Mouse (Mus musculus) limb, embryonic 13.5 days (tissue): ENCODE results near the gene Dpf3. TPM values are rescaled to one million over a fixed set of nuclear protein-coding genes. Genes with fewer than 3 reads are reported as not detected.

Source experiments
- ATAC-seq: fragments of 200-750 bp; cut with Nextera tagmentation; 2 replicates; pipeline ENCODE4 v1.8.0; 2017; ENCODE audit warnings: low read depth, moderate number of reproducible peaks, moderate TSS enrichment; ENCODE audit not compliant: low FRiP score
- H3K27ac ChIP-seq: fragments of 300-500 bp; sonication (generic); 2 replicates; pipeline ENCODE4 v1.5.1; 2015; ENCODE audit warnings: inconsistent platforms, mild to moderate bottlenecking, moderate library complexity
- H3K27me3 ChIP-seq: fragments of 300-500 bp; sonication (generic); 2 replicates; pipeline ENCODE4 v1.6.1; 2015; ENCODE audit warnings: mild to moderate bottlenecking, inconsistent platforms
- H3K36me3 ChIP-seq: fragments of 300-500 bp; sonication (generic); 2 replicates; pipeline ENCODE4 v1.6.1; 2015; ENCODE audit warnings: inconsistent platforms, mild to moderate bottlenecking, moderate library complexity
- H3K4me1 ChIP-seq: fragments of 300-500 bp; sonication (generic); 2 replicates; pipeline ENCODE4 v1.6.1; 2015; ENCODE audit warnings: inconsistent platforms
- H3K4me2 ChIP-seq: fragments of 300-500 bp; sonication (generic); replicated peaks from 2 replicates; pipeline ENCODE4 v1.6.1; 2015; ENCODE audit warnings: inconsistent platforms, mild to moderate bottlenecking, moderate library complexity
- H3K4me3 ChIP-seq: fragments of 300-500 bp; sonication (generic); 2 replicates; pipeline ENCODE4 v1.5.1; 2015; ENCODE audit warnings: moderate library complexity, mild to moderate bottlenecking, inconsistent platforms
- H3K9ac ChIP-seq: fragments of 300-500 bp; sonication (generic); 2 replicates; pipeline ENCODE4 v1.6.1; 2015; ENCODE audit warnings: mild to moderate bottlenecking, inconsistent platforms
- H3K9me3 ChIP-seq: fragments of 300-500 bp; sonication (generic); 2 replicates; pipeline ENCODE4 v1.6.1; 2016; ENCODE audit warnings: inconsistent platforms
- WGBS: fragments of 180-500 bp; shearing (Covaris S2); methylation state at CpG from one replicate; pipeline ENCODE4 v1.1.7; 2015; 5-methylcytosine and 5-hydroxymethylcytosine counted together
- polyA plus RNA-seq: library from polyadenylated mRNA; unstranded; fragments of >200 nt; fragmentation: Nextera tagmentation; extraction: Ambion mirVana; gene quantifications from 2 replicates; pipeline ENCODE4 v1.2.1, GENCODE M21; 2015

Gene Dpf3
- 5.7 and 6.1 TPM in 2 replicates for polyA plus RNA-seq

DNA sequence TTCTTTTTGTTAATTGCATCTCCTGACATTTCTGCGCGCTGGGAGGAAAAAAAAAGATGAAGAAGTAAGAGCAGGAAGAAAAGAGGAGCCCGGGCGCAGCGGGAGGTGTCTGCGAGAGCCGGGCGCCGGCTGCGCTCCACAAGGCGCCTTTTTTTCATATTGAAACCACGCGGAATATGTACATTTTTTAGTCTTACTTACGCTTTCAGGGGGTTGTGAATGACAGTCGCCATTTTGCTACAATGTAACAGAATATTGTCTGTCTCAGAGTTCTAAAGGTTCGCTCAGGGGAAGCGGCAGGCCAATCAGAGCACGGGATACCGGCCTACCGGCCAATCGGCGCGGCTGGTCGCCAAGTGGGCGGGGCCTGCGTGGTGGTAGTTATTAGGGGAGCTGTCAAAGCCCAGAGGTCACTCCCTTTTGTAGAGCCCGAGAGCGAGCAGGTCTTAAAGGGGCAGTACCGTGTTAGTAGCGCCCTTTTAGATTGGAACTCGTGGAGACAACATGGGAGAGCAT, at the start of gene Dpf3:
Gene Dpf3, minus strand, starts transcription at position 241 of the 516 bp plus-strand sequence.
- peak within 1 kb of the TSS; percentile 100 for H3K4me2 ChIP-seq
- H3K36me3 ChIP-seq: no peaks in the 10 kb centered on the region
- peak within 1 kb of the TSS; percentile 75 for H3K9ac ChIP-seq
- H3K9me3 ChIP-seq: peaks cover 7% of the 10 kb centered on the region
- peak; percentile 95 for ATAC-seq
- H3K27me3 ChIP-seq: peaks cover 54% of the 10 kb centered on the region
- H3K4me3 ChIP-seq: peak within 1 kb of the TSS; percentile 65
- WGBS: under 1% methylated on average over 31 of the region's 31 CpGs
- H3K4me1 ChIP-seq: peaks cover 36% of the 10 kb centered on the region
- H3K27ac ChIP-seq: peak within 1 kb of the TSS; percentile 65; the same call in 1 of the 2 replicates

DNA sequence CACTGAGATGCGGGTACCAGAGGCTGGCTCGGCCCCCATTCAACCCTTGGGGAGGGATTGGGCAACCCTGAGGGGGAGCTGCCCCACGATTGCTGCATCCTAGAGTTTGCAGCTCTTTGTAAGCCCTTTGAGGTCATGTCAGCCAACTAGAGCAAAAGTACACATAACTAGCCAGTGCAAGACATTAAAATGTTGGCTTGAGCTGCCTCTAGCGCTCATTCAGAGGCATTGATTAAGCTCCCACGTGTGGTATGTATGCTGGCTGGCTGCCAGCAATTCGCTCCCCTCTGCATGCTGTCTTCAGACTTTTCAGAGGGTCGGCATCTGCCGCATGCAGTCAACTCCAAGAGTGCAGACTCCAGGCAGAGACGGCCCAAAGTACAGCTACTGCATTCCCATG, 48.5 kb upstream of the Dpf3 start:
- Histone ChIP-seq H3K36me3 (peaks cover 91% of the 10 kb centered on the region), H3K4me3 (no peak overlapping the region), H3K9ac (no peak overlapping the region), H3K27ac (no peak overlapping the region; the same call in 1 of the 2 replicates), H3K4me1 (peaks cover 10% of the 10 kb centered on the region), H3K9me3 (no peaks in the 10 kb centered on the region), H3K27me3 (no peaks in the 10 kb centered on the region), H3K4me2 (no peak overlapping the region)
- no peak for ATAC-seq
- 42% methylated on average over 9 of the region's 9 CpGs for WGBS

DNA sequence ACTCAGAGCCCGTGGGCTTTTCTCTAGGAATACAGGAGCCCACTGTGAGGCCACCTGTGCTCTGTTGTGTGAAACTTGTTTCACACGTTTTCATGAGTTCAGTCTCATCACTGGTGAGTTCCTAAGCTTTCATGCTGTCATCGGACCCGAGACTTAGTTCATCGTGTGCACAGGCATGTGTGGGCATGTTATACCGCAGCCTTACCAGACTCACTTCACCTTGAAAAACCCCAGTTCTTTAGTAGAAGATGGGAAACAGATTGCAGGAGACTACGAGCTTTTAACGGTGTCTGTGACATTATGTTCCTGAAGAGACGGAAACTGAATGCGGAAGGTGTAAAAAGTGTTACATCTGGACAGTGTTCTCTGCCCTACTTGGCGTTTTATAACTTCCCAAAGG, 47.9 kb upstream of the Dpf3 start:
- WGBS: 62% methylated on average over 11 of the region's 11 CpGs
- Histone ChIP-seq H3K4me2 (no peak overlapping the region), H3K4me1 (peaks cover 10% of the 10 kb centered on the region), H3K4me3 (no peak overlapping the region), H3K9me3 (no peaks in the 10 kb centered on the region), H3K9ac (no peak overlapping the region), H3K36me3 (peaks cover 88% of the 10 kb centered on the region), H3K27ac (no peak overlapping the region; the same call in 1 of the 2 replicates), H3K27me3 (no peaks in the 10 kb centered on the region)
- ATAC-seq: no peak

DNA sequence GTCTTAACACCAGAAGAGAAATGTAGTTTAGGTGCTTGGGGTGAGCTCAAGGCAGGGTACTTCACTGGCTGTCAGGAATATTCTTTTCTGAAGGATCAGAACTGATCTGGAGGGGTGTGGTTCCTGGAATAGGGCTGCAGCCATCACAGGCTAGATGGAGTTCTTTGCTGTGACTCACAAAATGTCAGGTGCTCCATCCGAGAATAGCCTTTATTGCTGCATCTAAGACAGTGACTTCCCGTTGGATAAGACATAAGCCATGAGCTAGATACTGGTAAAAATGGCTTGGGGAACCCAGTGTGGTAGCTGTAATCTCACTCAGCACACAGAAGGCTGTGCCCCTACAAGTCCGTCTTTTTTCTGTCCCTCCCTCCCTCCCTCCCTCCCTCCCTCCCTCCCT, 46.7 kb upstream of the Dpf3 start:
- Histone ChIP-seq H3K4me3 (no peak overlapping the region), H3K4me1 (peaks cover 10% of the 10 kb centered on the region), H3K27ac (no peak overlapping the region), H3K27me3 (no peaks in the 10 kb centered on the region), H3K9ac (no peak overlapping the region), H3K9me3 (no peaks in the 10 kb centered on the region), H3K4me2 (no peak overlapping the region), H3K36me3 (peaks cover 81% of the 10 kb centered on the region)
- 81% methylated on average over 3 of the region's 3 CpGs for WGBS
- ATAC-seq: no peak

DNA sequence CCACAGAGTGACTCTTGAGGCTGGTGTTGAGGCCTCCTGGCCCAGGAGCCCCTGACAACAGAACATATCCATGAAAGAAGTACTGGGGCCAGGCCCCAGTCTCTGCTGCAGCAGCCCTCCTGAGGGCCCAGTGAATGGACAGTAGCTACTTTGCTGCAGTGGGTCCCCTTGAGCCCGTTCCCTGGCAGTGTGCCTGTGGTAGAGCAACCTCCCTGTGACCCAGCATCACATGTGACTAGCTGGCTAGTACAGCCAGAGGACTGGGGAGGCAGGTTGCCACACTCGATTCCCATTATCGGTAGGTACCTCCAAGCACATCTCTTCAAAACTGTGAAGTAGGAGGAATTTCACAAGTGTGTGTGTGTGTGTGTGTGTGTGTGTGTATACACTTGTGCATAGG, 45.5 kb upstream of the Dpf3 start:
- no peak overlapping the region for H3K27ac ChIP-seq
- H3K36me3 ChIP-seq: peaks cover 77% of the 10 kb centered on the region
- no peaks in the 10 kb centered on the region for H3K27me3 ChIP-seq
- no peak overlapping the region for H3K4me3 ChIP-seq
- no peak overlapping the region for H3K9ac ChIP-seq
- no peaks in the 10 kb centered on the region for H3K9me3 ChIP-seq
- peaks cover 15% of the 10 kb centered on the region for H3K4me1 ChIP-seq
- no peak for ATAC-seq
- WGBS: 91% methylated on average over 3 of the region's 3 CpGs
- no peak overlapping the region for H3K4me2 ChIP-seq

DNA sequence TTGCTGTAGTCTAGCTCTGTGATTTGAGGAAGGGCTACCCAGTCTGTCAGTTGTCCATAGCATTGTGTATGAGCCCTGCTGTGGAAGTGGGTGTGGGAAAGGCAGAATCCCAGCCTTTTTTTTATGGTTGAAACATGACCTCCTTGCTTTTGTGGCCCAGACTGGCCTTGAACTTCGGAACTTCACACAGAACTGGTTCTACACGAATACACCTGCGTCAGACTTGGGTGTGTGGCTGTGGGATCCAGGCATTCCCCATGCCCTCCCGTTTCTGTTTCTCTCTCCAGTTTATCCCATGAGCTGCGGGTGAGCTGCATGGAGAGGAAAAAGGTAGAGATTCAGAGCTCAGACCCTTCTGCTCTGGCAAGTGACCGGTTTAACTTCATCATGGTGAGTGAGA, 44.5 kb upstream of the Dpf3 start:
- H3K4me2 ChIP-seq: no peak overlapping the region
- no peaks in the 10 kb centered on the region for H3K9me3 ChIP-seq
- no peak for ATAC-seq
- WGBS: 91% methylated on average over 6 of the region's 6 CpGs
- no peak overlapping the region for H3K4me3 ChIP-seq
- no peak overlapping the region for H3K27ac ChIP-seq
- H3K4me1 ChIP-seq: peaks cover 17% of the 10 kb centered on the region
- H3K9ac ChIP-seq: no peak overlapping the region
- no peaks in the 10 kb centered on the region for H3K27me3 ChIP-seq
- peaks cover 74% of the 10 kb centered on the region for H3K36me3 ChIP-seq

DNA sequence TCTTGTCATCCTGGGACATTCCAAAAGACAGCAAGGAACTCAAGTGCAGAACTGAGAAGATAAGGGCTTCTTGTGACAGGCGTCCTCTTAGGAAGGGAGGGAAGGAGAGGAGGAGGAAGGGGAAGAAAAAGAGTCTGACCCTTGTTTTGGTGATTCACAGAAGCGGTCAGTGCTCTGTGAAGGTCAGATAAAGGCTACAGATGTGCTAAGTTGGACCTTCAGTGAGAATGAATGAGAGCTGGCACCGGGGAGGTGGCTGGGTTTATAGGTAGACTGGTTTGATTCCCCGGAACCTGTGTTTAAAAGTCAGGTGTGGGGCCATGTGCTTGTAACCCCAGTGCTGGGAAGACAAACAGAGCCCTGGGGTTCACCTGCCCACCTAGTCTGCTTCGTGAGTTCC, 41.1 kb upstream of the Dpf3 start:
- H3K36me3 ChIP-seq: peaks cover 47% of the 10 kb centered on the region
- H3K4me2 ChIP-seq: no peak overlapping the region
- no peak overlapping the region for H3K27ac ChIP-seq
- H3K27me3 ChIP-seq: no peaks in the 10 kb centered on the region
- no peak for ATAC-seq
- no peaks in the 10 kb centered on the region for H3K9me3 ChIP-seq
- no peak overlapping the region for H3K4me3 ChIP-seq
- H3K9ac ChIP-seq: no peak overlapping the region
- H3K4me1 ChIP-seq: 0 out of 2 replicates have a peak, but pooled peaks cover 10% of the 10 kb centered on the region
- WGBS: 85% methylated on average over 5 of the region's 5 CpGs

DNA sequence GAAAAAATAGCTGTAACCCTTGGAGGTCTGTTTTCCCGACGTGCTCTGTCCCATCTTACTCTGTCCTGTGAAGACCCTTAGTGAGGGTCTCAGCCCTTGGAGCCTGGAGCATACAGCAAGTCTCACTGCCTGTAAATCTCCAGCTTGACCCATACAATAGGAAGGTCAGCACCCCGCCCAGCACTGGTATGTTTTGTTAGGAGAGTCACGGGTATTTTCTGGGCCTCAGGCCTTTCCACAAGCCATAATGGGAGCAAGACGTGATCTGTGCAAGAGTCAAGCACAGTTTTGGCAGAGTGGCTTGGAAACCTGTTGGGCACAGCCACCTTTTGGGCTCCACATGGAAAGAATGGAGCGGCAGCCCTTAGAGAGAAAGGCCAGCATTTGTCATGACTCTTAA, 40.3 kb upstream of the Dpf3 start:
- no peak overlapping the region for H3K4me3 ChIP-seq
- H3K4me2 ChIP-seq: no peak overlapping the region
- WGBS: 57% methylated on average over 6 of the region's 6 CpGs
- no peak for ATAC-seq
- H3K27me3 ChIP-seq: no peaks in the 10 kb centered on the region
- H3K9ac ChIP-seq: no peak overlapping the region
- no peak overlapping the region for H3K27ac ChIP-seq
- peaks cover 15% of the 10 kb centered on the region; the same call in 1 of the 2 replicates for H3K4me1 ChIP-seq
- peaks cover 40% of the 10 kb centered on the region for H3K36me3 ChIP-seq
- no peaks in the 10 kb centered on the region for H3K9me3 ChIP-seq

DNA sequence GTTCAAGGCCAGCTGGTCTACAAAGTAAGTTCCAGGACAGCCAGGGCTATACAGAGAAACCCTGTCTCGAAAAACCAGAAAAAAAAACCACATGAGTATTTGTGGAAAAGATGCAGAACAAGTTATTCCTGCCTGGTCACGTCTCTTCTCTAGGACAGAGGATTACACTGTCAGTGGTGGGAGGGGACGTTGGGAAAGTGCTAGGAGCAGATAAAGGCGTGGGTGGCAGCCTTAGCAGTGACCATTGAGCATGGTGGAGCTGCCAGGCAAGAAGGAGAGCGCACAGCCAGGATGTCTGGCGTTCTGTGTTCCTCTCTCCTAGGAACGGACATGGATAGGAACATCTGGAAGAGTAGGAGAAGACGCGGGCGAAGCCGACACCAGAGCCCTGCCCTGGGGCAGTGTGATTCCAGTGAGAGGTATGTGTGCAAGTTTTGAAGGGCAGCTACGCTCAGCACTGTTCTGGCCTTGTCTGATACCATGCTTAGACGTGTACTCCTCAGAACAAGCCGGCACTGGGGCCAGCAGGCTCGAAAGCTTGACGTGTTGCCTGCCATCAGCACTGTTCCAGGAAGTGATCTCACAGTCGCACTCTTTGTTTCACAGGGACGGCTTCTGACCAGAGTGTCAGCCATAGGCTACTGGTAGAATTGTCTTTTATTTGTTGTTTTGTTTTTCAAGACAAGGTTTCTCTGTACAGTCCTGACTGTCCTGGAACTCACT, 38.5 kb upstream of the Dpf3 start:
- ATAC-seq: no peak
- Histone ChIP-seq H3K27me3 (no peaks in the 10 kb centered on the region), H3K9me3 (no peaks in the 10 kb centered on the region), H3K4me3 (no peak overlapping the region), H3K36me3 (peaks cover 23% of the 10 kb centered on the region), H3K27ac (no peak overlapping the region; the same call in 1 of the 2 replicates), H3K4me2 (0 out of 2 replicates have a peak overlapping the region, but pooled peaks have one; percentile 9), H3K9ac (no peak overlapping the region), H3K4me1 (peaks cover 24% of the 10 kb centered on the region)
- 78% methylated on average over 18 of the region's 18 CpGs for WGBS

DNA sequence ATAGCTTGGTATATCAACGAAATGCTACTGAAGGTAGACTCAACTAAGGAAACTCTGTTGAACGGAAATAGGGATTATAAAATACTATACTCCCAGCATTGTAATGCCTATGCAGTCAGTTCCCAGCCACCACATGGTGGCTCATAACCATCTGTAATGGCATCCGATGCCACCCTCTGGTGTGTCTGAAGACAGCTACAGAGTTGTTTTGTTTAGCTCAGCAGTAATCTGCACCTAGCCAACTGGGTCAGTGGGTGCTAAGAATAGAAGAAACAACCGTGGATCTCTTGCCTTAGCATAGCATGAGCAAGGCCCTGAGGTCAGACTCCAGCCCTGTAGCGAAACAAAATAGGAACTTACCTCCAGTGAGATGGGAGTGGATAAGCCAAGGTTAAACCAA, 36.8 kb upstream of the Dpf3 start:
- Histone ChIP-seq H3K27me3 (no peaks in the 10 kb centered on the region), H3K4me1 (peaks cover 27% of the 10 kb centered on the region), H3K9ac (no peak overlapping the region), H3K4me2 (no peak overlapping the region), H3K36me3 (peaks cover 15% of the 10 kb centered on the region), H3K9me3 (no peaks in the 10 kb centered on the region), H3K4me3 (no peak overlapping the region), H3K27ac (no peak overlapping the region)
- ATAC-seq: no peak
- 82% methylated on average over 5 of the region's 5 CpGs for WGBS

DNA sequence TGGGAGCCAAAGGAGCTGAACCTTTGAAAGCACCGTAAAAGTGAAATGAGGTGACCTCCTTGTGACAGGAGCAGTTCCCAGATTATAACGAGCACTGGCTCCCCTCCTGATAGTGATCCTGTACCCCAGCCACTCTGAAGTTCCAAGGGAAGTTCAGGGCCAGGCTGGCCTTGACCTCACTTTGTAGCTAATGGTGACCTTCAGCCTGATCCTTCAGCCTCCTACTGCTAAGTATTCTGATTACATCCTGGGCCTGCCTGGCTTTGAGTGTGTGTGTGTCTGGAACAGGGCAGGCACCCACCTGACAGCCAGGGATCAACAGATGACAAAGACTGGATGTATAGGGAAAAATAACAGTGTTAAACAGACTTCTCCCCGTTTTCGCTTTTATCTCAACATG, 36.4 kb upstream of the Dpf3 start:
- H3K27ac ChIP-seq: no peak overlapping the region
- no peak overlapping the region for H3K4me2 ChIP-seq
- H3K9me3 ChIP-seq: no peaks in the 10 kb centered on the region
- no peak overlapping the region for H3K4me3 ChIP-seq
- no peak overlapping the region for H3K9ac ChIP-seq
- peaks cover 27% of the 10 kb centered on the region for H3K4me1 ChIP-seq
- peaks cover 12% of the 10 kb centered on the region for H3K36me3 ChIP-seq
- WGBS: 60% methylated on average over 4 of the region's 4 CpGs
- ATAC-seq: no peak
- H3K27me3 ChIP-seq: no peaks in the 10 kb centered on the region

DNA sequence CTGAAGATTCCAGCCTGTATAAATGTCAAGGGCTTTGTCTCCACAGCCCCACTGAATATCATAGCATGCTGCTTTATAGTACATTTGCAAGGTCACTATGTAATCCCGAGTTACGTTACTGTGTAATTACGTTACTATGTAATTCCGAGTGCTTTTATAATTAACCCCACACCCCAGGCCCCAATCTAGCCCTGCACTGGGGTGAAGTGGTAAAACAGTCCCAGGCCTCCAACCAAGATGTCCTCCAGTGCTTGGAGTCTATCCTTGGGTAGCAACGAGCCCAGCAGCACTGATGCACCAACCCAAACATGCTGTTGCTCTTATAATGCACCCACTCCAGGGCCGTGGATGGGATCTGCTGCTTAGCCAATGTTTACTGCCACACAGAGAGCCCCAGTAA, 35.5 kb upstream of the Dpf3 start:
- H3K4me2 ChIP-seq: no peak overlapping the region
- no peak overlapping the region for H3K9ac ChIP-seq
- H3K4me3 ChIP-seq: no peak overlapping the region
- no peaks in the 10 kb centered on the region for H3K9me3 ChIP-seq
- no peak for ATAC-seq
- no peaks in the 10 kb centered on the region for H3K27me3 ChIP-seq
- H3K27ac ChIP-seq: no peak overlapping the region
- peaks cover 23% of the 10 kb centered on the region for H3K4me1 ChIP-seq
- 69% methylated on average over 6 of the region's 6 CpGs for WGBS
- peaks cover 6% of the 10 kb centered on the region; the same call in 1 of the 2 replicates for H3K36me3 ChIP-seq
